Mouse (Mus musculus): ENCODE results near the gene Sap30bp.

Sap30bp gene

GRCm38 (mm10) chr11:115933108-115933746 lies at the start of gene Sap30bp, which contains the start of gene Recql5:
Gene Sap30bp, plus strand, starts transcription at chr11:115933282.
Gene Recql5, minus strand, starts transcription at chr11:115933477.
- CTCF ChIA-PET = interaction anchor here (0.6 to 1.1 kb wide), 2 partner anchors 10 to 1062 kb away, joined by 3 read pairs; no protein-coding TSS in a partner anchor

- CTCF ChIA-PET = interaction anchor here (0.6 kb wide), 1 partner anchor 195 kb away, joined by 4 read pairs; no protein-coding TSS in a partner anchor
Observed at GRCm38 (mm10) chr11:115884361-115884760, 48.7 kb upstream of the Sap30bp start.

- CTCF ChIA-PET = no interaction called here
Observed at GRCm38 (mm10) chr11:115885281-115885680, 47.8 kb upstream of the Sap30bp start.

- CTCF ChIA-PET = no interaction called here
Observed at GRCm38 (mm10) chr11:115886446-115886845, 46.6 kb upstream of the Sap30bp start.

GRCm38 (mm10) chr11:115888020-115888419 lies 45.1 kb upstream of the Sap30bp start:
- CTCF ChIA-PET = no interaction called here

- CTCF ChIA-PET = no interaction called here
Observed at GRCm38 (mm10) chr11:115889159-115889558, 43.9 kb upstream of the Sap30bp start.

GRCm38 (mm10) chr11:115892213-115892612 lies 40.9 kb upstream of the Sap30bp start:
- CTCF ChIA-PET = no interaction called here

GRCm38 (mm10) chr11:115893071-115893470 lies 40.0 kb upstream of the Sap30bp start:
- CTCF ChIA-PET = no interaction called here

GRCm38 (mm10) chr11:115894755-115895520 lies 38.1 kb upstream of the Sap30bp start:
- CTCF ChIA-PET = interaction anchor here (0.5 to 0.6 kb wide), 2 partner anchors 125 to 1035 kb away, joined by 3 read pairs; no protein-coding TSS in a partner anchor

GRCm38 (mm10) chr11:115898446-115898845 lies 34.6 kb upstream of the Sap30bp start:
- CTCF ChIA-PET = interaction anchor here (0.6 kb wide), 1 partner anchor 16 kb away, joined by 3 read pairs; no protein-coding TSS in a partner anchor

- CTCF ChIA-PET = no interaction called here
Observed at GRCm38 (mm10) chr11:115898886-115899285, 34.2 kb upstream of the Sap30bp start.

GRCm38 (mm10) chr11:115899486-115900266 lies 33.4 kb upstream of the Sap30bp start, which contains the start of gene Smim5:
Gene Smim5, plus strand, starts transcription at chr11:115899966.
- CTCF ChIA-PET = no interaction called here

- CTCF ChIA-PET = no interaction called here
Observed at GRCm38 (mm10) chr11:115900561-115901337, 32.3 kb upstream of the Sap30bp start.

- CTCF ChIA-PET = no interaction called here
Observed at GRCm38 (mm10) chr11:115901338-115902161, 31.5 kb upstream of the Sap30bp start.

- CTCF ChIA-PET = no interaction called here
Observed at GRCm38 (mm10) chr11:115902177-115902576, 30.9 kb upstream of the Sap30bp start.

- CTCF ChIA-PET = no interaction called here
Observed at GRCm38 (mm10) chr11:115902831-115903230, 30.3 kb upstream of the Sap30bp start.

- CTCF ChIA-PET = interaction anchor here (0.5 kb wide), 1 partner anchor 74 kb away, joined by 7 read pairs; no protein-coding TSS in a partner anchor
Observed at GRCm38 (mm10) chr11:115903384-115904230, 29.5 kb upstream of the Sap30bp start.

GRCm38 (mm10) chr11:115904231-115904955 lies 28.7 kb upstream of the Sap30bp start:
- CTCF ChIA-PET = interaction anchor here (0.5 kb wide), 1 partner anchor 75 kb away, joined by 7 read pairs; no protein-coding TSS in a partner anchor
